Mouse (Mus musculus): Measurements from ENCODE around the gene Nup210l.

GRCm38 (mm10) chr3:90213956-90214684 lies 110.2 kb downstream of the Nup210l start:
- TF ChIP-seq CTCF (IDR thresholded peaks at IDR 0.05; ENCODE audit: control insufficient read depth, insufficient read depth, insufficient read length) (no peak), USF1 (IDR thresholded peaks at IDR 0.05; ENCODE audit: low read depth) (no peak)

Measured in C2C12 (cell line).